Mouse (Mus musculus) liver, embryonic 14.5 days (tissue): ENCODE data around the gene Rtraf.

ENCODE experiments used
- CTCF ChIP-seq: IDR thresholded peaks from 2 replicates; pipeline ENCODE4 v1.5.1; 2016; ENCODE audit warnings: antibody characterized with exemption, low read depth, control low read depth
- EP300 ChIP-seq: IDR thresholded peaks from 2 replicates; pipeline ENCODE4 v1.6.1; 2016; ENCODE audit warnings: antibody characterized with exemption, low read depth

- TF ChIP-seq CTCF (no peak), EP300 (no peak)
These were observed 28.7 kb downstream of the Rtraf start for GRCm38 (mm10) chr14:19794881-19795280.
